Mouse (Mus musculus) heart, embryonic 11.5 days (tissue): Measurements from ENCODE around the gene Prdm11. TPM values are rescaled to one million over a fixed set of nuclear protein-coding genes. Genes with fewer than 3 reads are reported as not detected.

Experiments
- ATAC-seq: fragments of 200-750 bp; cut with Nextera tagmentation; replicated peaks from 2 replicates; pipeline ENCODE4 v1.8.0; 2017; ENCODE audit warnings: moderate library complexity; ENCODE audit not compliant: insufficient number of reproducible peaks, low FRiP score, low TSS enrichment
- H3K27ac ChIP-seq: fragments of 300-500 bp; sonication (generic); 2 replicates; pipeline ENCODE4 v1.5.1; 2014; ENCODE audit warnings: mild to moderate bottlenecking, low read depth, low read length
- H3K27me3 ChIP-seq: fragments of 300-500 bp; sonication (generic); 2 replicates; pipeline ENCODE4 v1.6.1; 2014; ENCODE audit warnings: mild to moderate bottlenecking, low read length, mixed read lengths; ENCODE audit not compliant: control insufficient read depth, insufficient read depth
- H3K36me3 ChIP-seq: fragments of 300-500 bp; sonication (generic); 2 replicates; pipeline ENCODE4 v1.6.1; 2014; ENCODE audit warnings: mild to moderate bottlenecking, low read length, moderate library complexity, mixed read lengths; ENCODE audit not compliant: control insufficient read depth, insufficient read depth
- H3K4me1 ChIP-seq: fragments of 300-500 bp; sonication (generic); 2 replicates; pipeline ENCODE4 v1.6.1; 2014; ENCODE audit warnings: low read length; ENCODE audit not compliant: control insufficient read depth, insufficient read depth
- H3K4me2 ChIP-seq: fragments of 300-500 bp; sonication (generic); 2 replicates; pipeline ENCODE4 v1.6.1; 2014; ENCODE audit warnings: mild to moderate bottlenecking, moderate library complexity
- H3K4me3 ChIP-seq: fragments of 300-500 bp; sonication (generic); 2 replicates; pipeline ENCODE4 v1.5.1; 2014; ENCODE audit warnings: low read depth, low read length
- H3K9ac ChIP-seq: fragments of 300-500 bp; sonication (generic); 2 replicates; pipeline ENCODE4 v1.6.1; 2014; ENCODE audit warnings: mild to moderate bottlenecking, low read depth, low read length, moderate library complexity
- H3K9me3 ChIP-seq: fragments of 300-500 bp; sonication (generic); replicated peaks from 2 replicates; pipeline ENCODE4 v1.6.1; 2016; ENCODE audit warnings: low read length; ENCODE audit not compliant: control insufficient read depth
- WGBS: fragments of 180-500 bp; shearing (Covaris S2); extraction: QIAGEN DNeasy Blood & Tissue Kit; methylation state at CpG from one replicate; pipeline ENCODE4 v1.1.7; 2014; ENCODE audit not compliant: insufficient replicate concordance; 5-methylcytosine and 5-hydroxymethylcytosine counted together
- polyA plus RNA-seq: library from polyadenylated mRNA; unstranded; fragments of >200 nt; fragmentation: Nextera tagmentation; extraction: Ambion mirVana; gene quantifications from 2 replicates; pipeline ENCODE4 v1.2.1, GENCODE M21; 2014

Prdm11 gene
- 3.1 and 3.3 TPM in 2 replicates for polyA plus RNA-seq

- peak within 1 kb of the TSS; percentile 80 for H3K4me2 ChIP-seq
- no peak; the same call in 1 of the 2 replicates for ATAC-seq
- H3K9me3 ChIP-seq = no peaks in the 10 kb centered on the region
- H3K27me3 ChIP-seq = no peaks in the 10 kb centered on the region
- no peaks in the 10 kb centered on the region for H3K36me3 ChIP-seq
- H3K4me1 ChIP-seq = peaks cover 38% of the 10 kb centered on the region
- H3K4me3 ChIP-seq = peak within 1 kb of the TSS; percentile 82
- H3K27ac ChIP-seq = peak within 1 kb of the TSS; percentile 97
- under 1% methylated on average over 85 of the region's 90 CpGs for WGBS
- H3K9ac ChIP-seq = peak within 1 kb of the TSS; percentile 98
Observed at GRCm38 (mm10) chr2:93045818-93046508, at the start of gene Prdm11. Gene Prdm11 (minus strand): TSS chr2:93046167.

- no peak overlapping the region for H3K4me2 ChIP-seq
- no peak; the same call in 1 of the 2 replicates for ATAC-seq
- H3K4me3 ChIP-seq = no peak overlapping the region
- H3K27me3 ChIP-seq = no peaks in the 10 kb centered on the region
- H3K36me3 ChIP-seq = no peaks in the 10 kb centered on the region
- no peak overlapping the region for H3K9ac ChIP-seq
- WGBS = 94% methylated on average over 2 of the region's 2 CpGs
- H3K27ac ChIP-seq = no peak overlapping the region
- H3K4me1 ChIP-seq = 0 out of 2 replicates have a peak, but pooled peaks cover 4% of the 10 kb centered on the region
- H3K9me3 ChIP-seq = no peaks in the 10 kb centered on the region
Observed at GRCm38 (mm10) chr2:93092347-93092746, 46.4 kb upstream of the Prdm11 start.

GRCm38 (mm10) chr2:93091679-93092078 is 45.7 kb upstream of the Prdm11 start:
- no peak for ATAC-seq
- H3K4me3 ChIP-seq = no peak overlapping the region
- H3K9ac ChIP-seq = no peak overlapping the region

GRCm38 (mm10) chr2:93089379-93090089 is 43.6 kb upstream of the Prdm11 start:
- Histone ChIP-seq H3K4me1 (0 out of 2 replicates have a peak, but pooled peaks cover 4% of the 10 kb centered on the region), H3K4me2 (no peak overlapping the region), H3K9me3 (no peaks in the 10 kb centered on the region), H3K27ac (no peak overlapping the region), H3K27me3 (no peaks in the 10 kb centered on the region; the same call in 1 of the 2 replicates), H3K9ac (no peak overlapping the region), H3K36me3 (no peaks in the 10 kb centered on the region), H3K4me3 (no peak overlapping the region)
- no peak for ATAC-seq
- WGBS = 63% methylated on average over 7 of the region's 7 CpGs

More at GRCm38 (mm10) chr2:93091679-93092078, 45.7 kb upstream of the Prdm11 start:
- H3K36me3 ChIP-seq = no peaks in the 10 kb centered on the region
- H3K27ac ChIP-seq = no peak overlapping the region
- 0 out of 2 replicates have a peak, but pooled peaks cover 4% of the 10 kb centered on the region for H3K4me1 ChIP-seq
- H3K4me2 ChIP-seq = no peak overlapping the region
- 48% methylated on average over 2 of the region's 2 CpGs for WGBS
- H3K9me3 ChIP-seq = no peaks in the 10 kb centered on the region
- no peaks in the 10 kb centered on the region for H3K27me3 ChIP-seq

DNA sequence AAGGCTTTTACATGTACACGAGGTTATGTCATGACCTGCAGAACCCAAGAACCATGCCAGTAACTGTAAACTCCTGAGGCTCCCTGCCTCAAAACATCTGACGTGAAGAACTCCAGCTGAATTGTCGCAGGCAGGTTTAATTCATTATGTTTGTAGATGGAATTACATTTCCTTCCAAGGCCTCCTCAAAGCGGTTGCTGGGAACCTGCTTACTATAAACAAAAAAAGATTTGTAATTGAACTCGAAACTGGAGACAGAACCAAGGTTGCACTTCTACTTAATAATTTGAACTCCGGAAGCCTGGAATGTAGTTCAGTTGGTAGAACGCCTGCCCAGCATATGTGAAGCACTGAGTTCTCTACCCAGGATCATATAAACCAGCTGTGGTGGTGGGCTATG is 42.0 kb upstream of the Prdm11 start:
- no peak for ATAC-seq
- H3K4me3 ChIP-seq = no peak overlapping the region
- H3K4me1 ChIP-seq = 0 out of 2 replicates have a peak, but pooled peaks cover 4% of the 10 kb centered on the region
- no peak overlapping the region for H3K4me2 ChIP-seq
- WGBS = 83% methylated on average over 7 of the region's 7 CpGs
- H3K9me3 ChIP-seq = no peaks in the 10 kb centered on the region
- H3K36me3 ChIP-seq = no peaks in the 10 kb centered on the region
- H3K27me3 ChIP-seq = no peaks in the 10 kb centered on the region; the same call in 1 of the 2 replicates
- no peak overlapping the region for H3K27ac ChIP-seq
- H3K9ac ChIP-seq = no peak overlapping the region

DNA sequence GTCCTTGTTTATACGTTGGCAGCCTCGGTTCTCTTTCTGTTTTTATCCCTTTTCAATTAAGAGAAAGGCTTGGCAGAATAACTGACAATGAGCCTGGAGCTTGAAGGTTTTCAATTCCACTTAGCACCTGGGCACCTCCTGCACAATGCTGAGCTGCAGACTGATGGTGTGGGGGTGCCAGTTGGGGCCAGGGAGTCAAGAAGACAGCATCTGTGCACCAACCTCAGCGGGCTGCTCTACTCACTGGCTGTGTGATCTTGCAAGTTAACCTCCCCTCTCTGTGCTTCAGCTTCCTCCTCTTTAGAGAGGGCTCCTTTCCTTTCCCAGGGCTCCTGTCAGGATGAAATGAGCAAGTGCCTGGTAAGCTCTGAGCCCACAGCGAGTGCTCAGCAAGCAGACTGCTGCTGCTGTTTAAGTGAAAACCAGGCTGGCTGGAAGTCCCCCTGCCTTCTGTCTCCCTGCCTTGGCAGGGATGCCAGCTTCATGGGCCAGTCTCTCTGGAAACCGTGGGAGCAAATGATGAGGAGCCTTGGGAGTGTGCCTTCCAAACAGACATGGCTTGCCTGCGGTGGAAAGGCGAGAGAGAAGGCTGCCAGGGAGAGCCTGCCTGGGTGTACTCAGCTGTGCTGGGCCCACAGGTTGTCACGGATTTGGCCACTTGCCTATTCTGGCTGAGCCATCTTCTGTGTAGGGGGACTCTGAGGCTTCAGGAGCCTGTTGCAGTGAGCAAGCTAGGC is 39.5 kb upstream of the Prdm11 start:
- H3K9ac ChIP-seq = no peak overlapping the region
- H3K4me3 ChIP-seq = no peak overlapping the region
- H3K9me3 ChIP-seq = no peaks in the 10 kb centered on the region
- WGBS = 66% methylated on average over 8 of the region's 8 CpGs
- H3K27ac ChIP-seq = no peak overlapping the region
- H3K27me3 ChIP-seq = no peaks in the 10 kb centered on the region; the same call in 1 of the 2 replicates
- ATAC-seq = no peak
- 0 out of 2 replicates have a peak, but pooled peaks cover 4% of the 10 kb centered on the region for H3K4me1 ChIP-seq
- H3K4me2 ChIP-seq = no peak overlapping the region
- H3K36me3 ChIP-seq = no peaks in the 10 kb centered on the region

- 0 out of 2 replicates have a peak, but pooled peaks cover 3% of the 10 kb centered on the region for H3K4me1 ChIP-seq
- no peak overlapping the region for H3K4me2 ChIP-seq
- H3K36me3 ChIP-seq = no peaks in the 10 kb centered on the region
- H3K9me3 ChIP-seq = no peaks in the 10 kb centered on the region
- H3K27me3 ChIP-seq = no peaks in the 10 kb centered on the region; the same call in 1 of the 2 replicates
- H3K27ac ChIP-seq = no peak overlapping the region
- no peak for ATAC-seq
- no peak overlapping the region for H3K9ac ChIP-seq
- no peak overlapping the region for H3K4me3 ChIP-seq
- 74% methylated on average over 5 of the region's 5 CpGs for WGBS
Observed at GRCm38 (mm10) chr2:93084481-93084880, 38.5 kb upstream of the Prdm11 start.

DNA sequence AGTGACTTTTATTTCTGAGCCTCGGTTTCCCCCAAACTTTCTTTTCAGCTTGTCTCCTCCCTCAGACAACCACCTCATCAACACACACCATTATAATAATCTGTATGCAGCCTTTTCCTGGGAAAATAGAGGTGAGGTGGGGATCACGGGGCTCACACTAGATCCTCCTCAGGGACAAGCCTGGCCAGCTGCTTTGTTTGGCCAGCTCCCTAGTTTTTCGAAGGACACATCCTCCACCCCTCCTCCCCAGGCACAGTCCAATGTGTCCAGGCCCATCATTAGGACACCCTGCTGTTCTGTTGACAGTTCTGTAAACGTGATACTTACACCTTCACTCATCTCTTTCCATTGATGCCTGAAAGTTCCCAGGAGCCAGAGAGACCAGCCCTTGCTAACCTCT is 37.4 kb upstream of the Prdm11 start:
- Histone ChIP-seq H3K9ac (no peak overlapping the region), H3K27me3 (no peaks in the 10 kb centered on the region; the same call in 1 of the 2 replicates), H3K4me2 (no peak overlapping the region), H3K36me3 (no peaks in the 10 kb centered on the region), H3K9me3 (no peaks in the 10 kb centered on the region), H3K4me3 (no peak overlapping the region), H3K27ac (no peak overlapping the region), H3K4me1 (no peaks in the 10 kb centered on the region)
- no peak for ATAC-seq
- WGBS = 46% methylated on average over 4 of the region's 4 CpGs
